Mouse (Mus musculus) midbrain, embryonic 13.5 days (tissue): ENCODE data around the gene Itpr2. TPM values are rescaled to one million over a fixed set of nuclear protein-coding genes. Genes with fewer than 3 reads are reported as not detected.

ENCODE experiments used
- ATAC-seq: fragments of 200-750 bp; cut with Nextera tagmentation; 2 replicates; pipeline ENCODE4 v1.8.0; 2017; ENCODE audit warnings: mild to moderate bottlenecking, moderate TSS enrichment, moderate library complexity
- H3K27ac ChIP-seq: fragments of 300-500 bp; sonication (generic); 2 replicates; pipeline ENCODE4 v1.5.1; 2015; ENCODE audit warnings: inconsistent platforms, mild to moderate bottlenecking, moderate library complexity
- H3K27me3 ChIP-seq: fragments of 300-500 bp; sonication (generic); 2 replicates; pipeline ENCODE4 v1.6.1; 2015; ENCODE audit warnings: mild to moderate bottlenecking, inconsistent platforms
- H3K36me3 ChIP-seq: fragments of 300-500 bp; sonication (generic); 2 replicates; pipeline ENCODE4 v1.6.1; 2015; ENCODE audit warnings: mild to moderate bottlenecking, inconsistent platforms
- H3K4me1 ChIP-seq: fragments of 300-500 bp; sonication (generic); replicated peaks from 2 replicates; pipeline ENCODE4 v1.6.1; 2015; ENCODE audit warnings: inconsistent platforms
- H3K4me2 ChIP-seq: fragments of 300-500 bp; sonication (generic); replicated peaks from 2 replicates; pipeline ENCODE4 v1.6.1; 2015; ENCODE audit warnings: moderate library complexity, mild to moderate bottlenecking, inconsistent platforms
- H3K4me3 ChIP-seq: fragments of 300-500 bp; sonication (generic); replicated peaks from 2 replicates; pipeline ENCODE4 v1.5.1; 2015; ENCODE audit warnings: mild to moderate bottlenecking, inconsistent platforms
- H3K9ac ChIP-seq: fragments of 300-500 bp; sonication (generic); replicated peaks from 2 replicates; pipeline ENCODE4 v1.6.1; 2015; ENCODE audit warnings: mild to moderate bottlenecking, inconsistent platforms
- H3K9me3 ChIP-seq: fragments of 300-500 bp; sonication (generic); 2 replicates; pipeline ENCODE4 v1.6.1; 2016; ENCODE audit warnings: mild to moderate bottlenecking, inconsistent platforms
- WGBS: fragments of 180-500 bp; shearing (Covaris S2); methylation state at CpG from one replicate; pipeline ENCODE4 v1.1.7; 2015; 5-methylcytosine and 5-hydroxymethylcytosine counted together
- polyA plus RNA-seq: library from polyadenylated mRNA; unstranded; fragments of >200 nt; fragmentation: Nextera tagmentation; extraction: Ambion mirVana; gene quantifications from 2 replicates; pipeline ENCODE4 v1.2.1, GENCODE M21; 2015

Gene Itpr2
- polyA plus RNA-seq, 1 experiment from 2014 or later, result 4.5 TPM

DNA sequence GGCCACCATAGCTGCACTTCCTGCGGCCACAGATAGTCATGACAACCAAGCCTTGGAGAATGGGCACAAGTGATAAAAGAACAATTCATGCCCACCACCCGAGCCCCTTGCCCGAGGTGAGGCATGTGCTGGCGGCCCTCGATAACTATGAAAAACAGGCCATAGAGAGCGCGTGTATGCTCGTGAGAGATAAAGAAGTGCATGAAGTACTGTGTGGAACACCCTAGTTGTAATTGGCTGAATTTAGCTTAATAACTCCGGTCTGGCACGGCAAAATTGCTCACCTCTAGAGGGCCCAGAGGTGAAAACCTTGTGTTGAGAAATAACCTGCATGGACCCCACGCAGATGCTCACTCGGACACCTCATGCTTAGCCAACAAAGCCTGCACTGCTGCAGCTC, 282.5 kb downstream of the Itpr2 start:
- no peak overlapping the region for H3K4me3 ChIP-seq
- no peak overlapping the region for H3K4me2 ChIP-seq
- 0 out of 2 replicates have a peak, but pooled peaks cover 4% of the 10 kb centered on the region for H3K4me1 ChIP-seq
- H3K27me3 ChIP-seq, result no peaks in the 10 kb centered on the region
- ATAC-seq, result no peak
- no peaks in the 10 kb centered on the region for H3K9me3 ChIP-seq
- no peak overlapping the region for H3K27ac ChIP-seq
- H3K9ac ChIP-seq, result no peak overlapping the region
- H3K36me3 ChIP-seq, result no peaks in the 10 kb centered on the region
- WGBS, result 90% methylated on average over 12 of the region's 12 CpGs

DNA sequence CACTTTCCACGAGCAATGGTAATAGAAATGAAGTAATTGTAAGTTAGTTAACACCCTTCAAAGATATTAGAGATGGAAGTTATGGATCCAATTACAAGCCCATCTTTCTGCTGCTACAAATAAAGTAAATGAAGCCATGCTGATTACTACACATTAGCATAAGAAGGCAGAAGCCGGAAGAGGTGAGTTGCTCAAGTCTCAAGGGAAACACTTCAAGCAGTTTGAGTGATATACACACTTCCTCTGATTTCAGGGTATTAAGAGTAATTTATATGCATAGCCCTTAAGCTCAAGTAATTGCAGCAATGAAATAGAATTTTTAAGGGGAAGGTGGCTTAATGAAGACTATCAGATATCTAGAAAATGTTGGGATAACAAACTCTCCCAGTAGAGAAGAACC, 286.7 kb downstream of the Itpr2 start:
- no peak overlapping the region for H3K4me2 ChIP-seq
- no peak overlapping the region for H3K9ac ChIP-seq
- ATAC-seq, result no peak
- 0 out of 2 replicates have a peak, but pooled peaks cover 4% of the 10 kb centered on the region for H3K4me1 ChIP-seq
- H3K4me3 ChIP-seq, result no peak overlapping the region
- H3K36me3 ChIP-seq, result no peaks in the 10 kb centered on the region
- WGBS, result 62% methylated on average over 2 of the region's 2 CpGs
- no peaks in the 10 kb centered on the region for H3K9me3 ChIP-seq
- 0 out of 2 replicates have a peak overlapping the region, but pooled peaks have one; percentile 21 for H3K27ac ChIP-seq
- no peaks in the 10 kb centered on the region for H3K27me3 ChIP-seq

DNA sequence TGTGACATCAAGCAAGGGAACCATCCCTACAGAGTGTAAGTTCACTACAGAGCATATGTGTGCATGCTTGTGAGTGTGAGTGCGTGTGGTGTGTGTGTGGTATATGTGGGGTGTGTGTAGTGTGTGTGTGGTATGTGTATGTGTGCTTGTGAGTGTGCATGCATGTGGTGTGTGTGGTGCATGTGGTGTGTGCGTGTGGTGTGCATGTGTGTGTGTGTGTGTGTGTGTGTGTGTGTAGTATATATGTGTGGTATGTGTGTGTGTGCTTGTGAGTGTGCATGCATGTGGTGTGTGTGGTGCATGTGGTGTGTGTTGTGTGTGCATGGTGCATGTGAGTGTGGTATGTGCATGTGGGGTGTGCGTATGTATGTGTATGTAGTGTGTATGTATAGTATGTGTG, 289.7 kb downstream of the Itpr2 start:
- Histone ChIP-seq H3K4me2 (no peak overlapping the region), H3K4me1 (0 out of 2 replicates have a peak, but pooled peaks cover 4% of the 10 kb centered on the region), H3K27me3 (no peaks in the 10 kb centered on the region), H3K27ac (no peak overlapping the region), H3K9ac (no peak overlapping the region), H3K4me3 (no peak overlapping the region), H3K9me3 (no peaks in the 10 kb centered on the region), H3K36me3 (no peaks in the 10 kb centered on the region)
- ATAC-seq, result 0 out of 2 replicates have a peak, but pooled peaks have one; percentile 27
- 95% methylated on average over 3 of the region's 3 CpGs for WGBS

DNA sequence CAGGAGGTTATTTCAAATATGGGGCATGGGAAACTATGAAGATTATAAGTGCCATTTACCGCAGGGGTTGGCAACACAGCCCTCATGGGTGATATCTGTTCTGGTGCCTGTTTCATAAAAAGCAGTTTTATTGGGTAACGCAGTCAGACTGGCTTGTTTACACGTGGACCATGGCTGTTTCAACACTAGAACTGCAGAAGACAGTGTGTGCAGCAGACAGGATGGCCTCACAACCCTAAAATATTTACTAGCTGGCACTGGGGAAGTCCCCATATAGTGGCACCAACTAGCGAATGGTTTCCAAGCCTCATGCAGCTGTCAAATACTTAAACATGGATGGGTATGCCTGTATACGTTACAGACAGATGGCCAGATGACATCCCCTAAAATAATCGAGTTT, 290.8 kb downstream of the Itpr2 start:
- H3K4me2 ChIP-seq, result no peak overlapping the region
- H3K27ac ChIP-seq, result no peak overlapping the region
- no peaks in the 10 kb centered on the region for H3K27me3 ChIP-seq
- no peaks in the 10 kb centered on the region for H3K36me3 ChIP-seq
- no peak overlapping the region for H3K9ac ChIP-seq
- 88% methylated on average over 6 of the region's 6 CpGs for WGBS
- H3K4me3 ChIP-seq, result no peak overlapping the region
- H3K9me3 ChIP-seq, result no peaks in the 10 kb centered on the region
- no peak for ATAC-seq
- 0 out of 2 replicates have a peak, but pooled peaks cover 4% of the 10 kb centered on the region for H3K4me1 ChIP-seq

DNA sequence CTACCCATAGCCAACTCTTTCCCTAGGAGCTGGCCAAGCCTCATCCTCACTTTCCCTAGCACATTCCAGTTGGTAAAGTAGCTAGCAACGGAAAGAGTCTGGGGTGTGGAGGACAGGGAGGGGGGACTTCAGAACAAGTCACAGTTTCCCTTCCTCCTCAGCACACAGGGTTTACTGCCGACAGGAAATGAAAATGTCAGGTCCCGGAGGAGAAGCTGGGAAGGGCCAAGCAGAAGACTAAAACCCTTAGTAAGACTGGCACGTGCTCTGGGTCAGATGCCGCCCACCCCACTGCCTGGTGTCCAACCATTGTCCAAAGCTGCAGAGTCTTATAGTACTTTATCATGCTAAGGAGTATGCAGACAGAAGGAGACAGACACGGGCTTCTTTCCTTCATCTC, 293.0 kb downstream of the Itpr2 start:
- Histone ChIP-seq H3K9me3 (no peaks in the 10 kb centered on the region), H3K4me1 (no peaks in the 10 kb centered on the region), H3K4me2 (no peak overlapping the region), H3K4me3 (no peak overlapping the region), H3K36me3 (no peaks in the 10 kb centered on the region), H3K27ac (no peak overlapping the region), H3K27me3 (no peaks in the 10 kb centered on the region), H3K9ac (no peak overlapping the region)
- no peak for ATAC-seq
- 78% methylated on average over 6 of the region's 6 CpGs for WGBS

DNA sequence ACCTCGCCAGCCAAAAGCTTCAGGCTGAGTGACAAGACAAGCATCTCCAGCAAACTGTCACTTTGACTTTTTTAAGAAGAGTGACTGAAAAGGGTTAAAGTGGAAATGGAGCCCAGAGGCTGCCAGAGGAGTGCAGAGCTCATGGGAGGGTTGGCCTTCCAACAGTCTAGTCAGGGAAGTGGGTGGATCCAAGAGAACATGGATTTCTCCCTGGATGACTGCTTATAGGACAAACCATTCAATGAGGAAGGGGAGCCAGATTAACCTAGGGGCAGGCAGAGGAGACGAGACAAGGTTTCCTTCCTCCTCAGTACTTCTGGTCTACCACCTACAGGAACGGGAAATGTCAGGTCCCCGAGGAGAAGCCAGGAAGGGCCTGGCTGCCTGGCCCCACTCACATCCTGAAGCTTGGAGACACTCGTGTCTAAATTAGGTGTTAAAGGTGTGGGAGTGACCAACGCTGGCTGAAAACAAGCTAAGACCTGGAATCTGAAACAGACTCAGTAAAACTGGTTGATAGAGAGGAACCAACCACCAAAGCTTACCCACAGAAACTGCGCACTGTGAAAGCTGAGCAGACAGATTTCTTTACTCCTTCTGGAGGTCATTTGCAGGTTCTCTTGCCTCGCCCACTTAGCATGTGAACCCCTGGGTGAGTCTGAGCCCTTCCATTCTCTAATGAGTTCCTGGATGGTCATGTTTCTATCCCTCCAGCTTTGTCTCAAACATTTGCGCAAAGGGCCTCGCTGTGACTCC, 294.6 kb downstream of the Itpr2 start:
- H3K4me3 ChIP-seq, result no peak overlapping the region
- no peak overlapping the region for H3K9ac ChIP-seq
- H3K9me3 ChIP-seq, result no peaks in the 10 kb centered on the region
- H3K4me2 ChIP-seq, result no peak overlapping the region
- H3K4me1 ChIP-seq, result no peaks in the 10 kb centered on the region
- 88% methylated on average over 10 of the region's 10 CpGs for WGBS
- no peaks in the 10 kb centered on the region for H3K36me3 ChIP-seq
- no peak for ATAC-seq
- no peak overlapping the region for H3K27ac ChIP-seq
- H3K27me3 ChIP-seq, result no peaks in the 10 kb centered on the region

DNA sequence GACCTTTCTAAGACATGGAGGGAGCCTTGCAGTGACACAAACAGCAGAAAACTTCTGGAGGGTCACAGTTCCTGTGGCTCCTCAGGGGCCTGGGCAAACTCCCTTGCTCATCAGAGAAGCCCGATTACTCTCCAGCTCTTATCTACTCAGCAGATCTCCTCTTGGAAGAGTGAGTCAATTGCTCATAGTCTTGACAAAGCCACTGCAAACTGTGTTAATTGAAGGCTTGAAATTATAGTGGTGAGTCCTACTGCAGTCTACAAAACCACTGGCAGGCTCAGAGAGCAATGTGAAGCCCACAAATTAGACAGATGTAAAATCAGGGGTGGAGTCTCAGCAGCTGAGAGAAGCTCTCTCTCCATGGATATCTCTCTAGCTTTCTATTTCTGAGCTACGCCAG, 296.9 kb downstream of the Itpr2 start:
- Histone ChIP-seq H3K27me3 (no peaks in the 10 kb centered on the region), H3K9ac (no peak overlapping the region), H3K27ac (no peak overlapping the region), H3K4me2 (no peak overlapping the region), H3K9me3 (no peaks in the 10 kb centered on the region), H3K36me3 (no peaks in the 10 kb centered on the region), H3K4me1 (peaks cover 8% of the 10 kb centered on the region), H3K4me3 (no peak overlapping the region)
- WGBS, result 91% methylated on average over 2 of the region's 2 CpGs
- no peak for ATAC-seq

DNA sequence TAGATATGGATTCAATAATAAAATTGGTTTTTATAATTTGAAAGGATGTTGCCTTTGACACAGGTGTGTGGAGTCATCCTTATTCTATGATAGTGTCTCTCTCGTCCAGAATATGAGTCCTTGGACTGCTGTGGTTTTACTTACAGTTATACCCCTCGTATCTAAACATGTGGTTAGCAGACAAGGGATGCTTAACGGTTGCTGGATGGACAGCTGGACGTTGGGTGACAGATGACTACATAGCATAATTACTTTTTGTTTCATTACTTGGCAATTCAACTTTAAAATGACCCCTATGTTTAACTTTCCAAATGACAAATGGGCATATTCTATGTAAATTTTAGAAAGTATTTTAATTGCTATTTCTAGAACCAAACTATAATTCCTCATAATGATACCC, 297.6 kb downstream of the Itpr2 start:
- Histone ChIP-seq H3K36me3 (no peaks in the 10 kb centered on the region), H3K27me3 (no peaks in the 10 kb centered on the region), H3K27ac (no peak overlapping the region), H3K9ac (no peak overlapping the region), H3K4me3 (no peak overlapping the region), H3K4me1 (peaks cover 8% of the 10 kb centered on the region), H3K4me2 (no peak overlapping the region), H3K9me3 (no peaks in the 10 kb centered on the region)
- no peak for ATAC-seq
- WGBS, result 93% methylated on average over 4 of the region's 4 CpGs

DNA sequence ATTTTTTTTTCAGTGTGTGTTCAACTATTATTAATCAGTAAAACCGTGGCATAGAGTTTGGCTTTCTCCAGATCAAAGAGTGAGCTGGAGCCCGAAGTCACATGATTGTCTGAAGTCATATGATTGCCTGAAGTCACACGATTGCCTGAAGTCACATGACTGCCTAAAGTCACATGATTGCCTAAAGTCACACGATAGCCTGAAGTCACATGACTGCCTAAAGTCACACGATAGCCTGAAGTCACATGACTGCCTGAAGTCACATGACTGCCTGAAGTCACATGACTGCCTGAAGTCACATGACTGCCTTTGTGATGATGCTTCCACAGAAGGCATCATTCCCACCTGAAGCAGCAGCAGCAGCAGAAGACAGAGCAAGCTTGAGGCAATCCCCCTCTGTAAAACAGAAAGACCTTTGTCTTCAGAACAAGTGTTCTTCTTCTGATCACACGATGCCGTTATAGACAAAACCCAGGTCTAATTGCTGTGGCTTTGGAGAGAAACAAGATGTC, 304.1 kb downstream of the Itpr2 start:
- Histone ChIP-seq H3K4me2 (no peak overlapping the region), H3K36me3 (peaks cover 2% of the 10 kb centered on the region; the same call in 1 of the 2 replicates), H3K9me3 (0 out of 2 replicates have a peak, but pooled peaks cover 4% of the 10 kb centered on the region), H3K4me3 (no peak overlapping the region), H3K4me1 (peaks cover 8% of the 10 kb centered on the region), H3K9ac (no peak overlapping the region), H3K27ac (no peak overlapping the region), H3K27me3 (no peaks in the 10 kb centered on the region)
- 95% methylated on average over 7 of the region's 7 CpGs for WGBS
- ATAC-seq, result no peak

DNA sequence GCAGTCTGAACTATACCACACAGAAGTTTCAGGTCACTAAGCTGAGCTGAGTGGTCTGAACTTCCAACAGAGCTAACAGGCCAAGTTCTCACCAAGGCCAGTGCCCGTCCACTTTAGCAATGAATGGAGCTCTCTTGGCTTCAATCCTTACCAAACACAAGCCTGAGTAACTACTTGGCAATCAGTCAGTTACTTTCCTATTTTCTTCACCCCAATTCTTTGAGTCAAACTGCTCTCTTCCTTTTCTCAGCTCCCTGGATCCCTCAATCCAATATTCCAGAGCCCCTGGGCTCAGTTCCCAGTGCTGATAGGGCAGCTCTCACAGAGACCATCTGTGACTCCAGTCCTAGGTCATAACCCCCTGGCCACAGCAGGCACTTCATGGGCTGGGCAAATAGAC, 305.3 kb downstream of the Itpr2 start:
- WGBS, result 87% methylated on average over 1 of the region's 1 CpGs
- H3K36me3 ChIP-seq, result peaks cover 2% of the 10 kb centered on the region; the same call in 1 of the 2 replicates
- H3K4me3 ChIP-seq, result no peak overlapping the region
- H3K9me3 ChIP-seq, result 0 out of 2 replicates have a peak, but pooled peaks cover 4% of the 10 kb centered on the region
- no peak overlapping the region for H3K9ac ChIP-seq
- no peaks in the 10 kb centered on the region for H3K27me3 ChIP-seq
- peaks cover 8% of the 10 kb centered on the region for H3K4me1 ChIP-seq
- no peak overlapping the region for H3K4me2 ChIP-seq
- ATAC-seq, result no peak
- H3K27ac ChIP-seq, result no peak overlapping the region

DNA sequence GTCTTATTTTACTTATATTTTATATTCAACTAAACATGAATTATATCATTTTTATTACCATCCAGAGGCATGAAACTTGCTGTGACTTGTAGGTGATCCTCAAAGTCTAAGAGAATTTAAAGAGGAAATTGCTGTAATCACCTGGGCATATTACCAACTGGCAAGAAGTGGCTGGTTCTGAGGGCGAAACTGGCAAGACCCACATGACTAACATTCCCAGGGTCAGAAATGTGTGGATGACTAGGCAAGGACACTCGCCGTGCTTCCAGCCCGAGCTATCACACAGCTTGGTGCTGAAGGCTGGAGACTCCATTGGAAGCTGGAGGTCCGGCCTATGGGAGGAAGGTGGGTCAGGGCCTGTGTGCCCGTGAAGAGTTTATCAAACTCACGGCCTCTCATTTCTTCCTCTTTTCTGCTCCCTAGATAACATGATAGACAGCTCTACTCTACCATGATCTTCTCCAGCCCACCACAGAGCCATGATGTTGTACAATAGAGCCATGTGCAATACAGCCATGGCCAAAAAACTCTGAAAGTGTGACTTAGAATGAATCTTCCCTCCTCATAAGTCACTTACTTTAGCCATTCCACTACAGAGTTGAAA, 306.1 kb downstream of the Itpr2 start:
- peaks cover 5% of the 10 kb centered on the region for H3K4me1 ChIP-seq
- 91% methylated on average over 7 of the region's 7 CpGs for WGBS
- no peak for ATAC-seq

DNA sequence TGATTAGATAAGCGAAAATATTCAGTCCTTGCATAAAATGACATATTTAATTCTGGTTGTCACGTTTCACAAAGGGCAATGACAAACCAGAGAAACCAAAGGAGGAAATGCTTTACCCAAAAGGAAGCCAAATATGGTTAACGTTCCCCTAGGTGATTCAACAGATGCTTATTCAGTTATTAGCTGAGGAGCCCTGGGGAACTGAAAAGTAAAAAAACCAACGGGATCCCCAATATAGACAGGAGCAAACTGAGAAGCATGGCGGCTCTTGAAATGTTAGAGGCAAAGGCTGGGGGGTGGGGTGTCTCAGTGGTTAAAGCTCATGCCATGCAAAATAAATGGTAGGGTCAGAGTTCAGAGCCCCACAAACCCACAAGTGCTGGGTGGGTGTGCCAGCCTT, 310.1 kb downstream of the Itpr2 start:
- no peak for ATAC-seq
- H3K27ac ChIP-seq, result no peak overlapping the region
- no peak overlapping the region for H3K9ac ChIP-seq
- peaks cover 2% of the 10 kb centered on the region; the same call in 1 of the 2 replicates for H3K36me3 ChIP-seq
- H3K27me3 ChIP-seq, result no peaks in the 10 kb centered on the region
- H3K4me3 ChIP-seq, result no peak overlapping the region
- WGBS, result 88% methylated on average over 5 of the region's 5 CpGs
- H3K4me2 ChIP-seq, result no peak overlapping the region
- H3K4me1 ChIP-seq, result no peaks in the 10 kb centered on the region
- H3K9me3 ChIP-seq, result 0 out of 2 replicates have a peak, but pooled peaks cover 4% of the 10 kb centered on the region

More for the DNA sequence above, 306.1 kb downstream of the Itpr2 start:
- Histone ChIP-seq H3K9ac (no peak overlapping the region), H3K36me3 (peaks cover 2% of the 10 kb centered on the region; the same call in 1 of the 2 replicates), H3K4me2 (no peak overlapping the region), H3K9me3 (0 out of 2 replicates have a peak, but pooled peaks cover 4% of the 10 kb centered on the region), H3K27ac (no peak overlapping the region), H3K4me3 (no peak overlapping the region), H3K27me3 (no peaks in the 10 kb centered on the region)
